Mouse (Mus musculus) liver, embryonic 18 days (tissue): ENCODE measurements around the gene Olfr1490. TPM values are rescaled to one million over a fixed set of nuclear protein-coding genes. Genes with fewer than 3 reads are reported as not detected.

Source experiments
- polyA plus RNA-seq: library from polyadenylated mRNA; depleted of rRNA; stranded (reverse); fragments of >200 nt; gene quantifications from 2 replicates; pipeline ENCODE4 v1.2.3, GENCODE M21; 2012; rRNA removed

The Olfr1490 gene
- not detected in 2 replicates for polyA plus RNA-seq

GRCm38 (mm10) chr19:13650791-13651190 lies at the start of gene Olfr1490:
Olfr1490 (plus strand) TSS chr19:13651091.

GRCm38 (mm10) chr19:13617075-13617474 lies 33.8 kb upstream of the Olfr1490 start, which contains the start of gene Olfr1487:
Olfr1487 (plus strand) TSS chr19:13617375.

GRCm38 (mm10) chr19:13631321-13631720 lies 19.6 kb upstream of the Olfr1490 start, which contains the start of gene Olfr1489:
Olfr1489 (plus strand) TSS chr19:13631621.

GRCm38 (mm10) chr19:13696968-13697367 lies 46.1 kb downstream of the Olfr1490 start, which contains the start of gene Olfr1491:
Olfr1491 (plus strand) TSS chr19:13697268.

Other genes starting within 250 kb of the Olfr1490 start
- gene Olfr1469, start 243.2 kb upstream of the Olfr1490 start, polyA plus RNA-seq: not detected in 2 replicates
- not detected in 2 replicates for gene Olfr1471, start 207.7 kb upstream of the Olfr1490 start, polyA plus RNA-seq
- not detected in 2 replicates for gene Olfr1472, start 195.0 kb upstream of the Olfr1490 start, polyA plus RNA-seq
- not detected in 2 replicates for gene Olfr1474, start 181.5 kb upstream of the Olfr1490 start, polyA plus RNA-seq
- not detected in 2 replicates for gene Olfr1475, start 170.9 kb upstream of the Olfr1490 start, polyA plus RNA-seq
- not detected in 2 replicates for gene Olfr1477, start 150.5 kb upstream of the Olfr1490 start, polyA plus RNA-seq
- not detected in 2 replicates for gene Olfr1480, start 123.2 kb upstream of the Olfr1490 start, polyA plus RNA-seq
- gene Olfr1484, start 67.6 kb upstream of the Olfr1490 start, polyA plus RNA-seq: not detected in 2 replicates
- not detected in 2 replicates for gene Olfr1487, start 33.7 kb upstream of the Olfr1490 start, polyA plus RNA-seq
- not detected in 2 replicates for gene Olfr1489, start 19.5 kb upstream of the Olfr1490 start, polyA plus RNA-seq
- gene Olfr1491, start 46.2 kb downstream of the Olfr1490 start, polyA plus RNA-seq: not detected in 2 replicates
- gene Olfr1493-ps1, start 72.2 kb downstream of the Olfr1490 start, polyA plus RNA-seq: not detected in 2 replicates
- gene Olfr1494, start 88.6 kb downstream of the Olfr1490 start, polyA plus RNA-seq: not detected in 2 replicates
- gene Olfr1495, start 113.5 kb downstream of the Olfr1490 start, polyA plus RNA-seq: not detected in 2 replicates
- gene Olfr1496, start 126.8 kb downstream of the Olfr1490 start, polyA plus RNA-seq: not detected in 2 replicates
- not detected in 2 replicates for gene Olfr1497, start 147.1 kb downstream of the Olfr1490 start, polyA plus RNA-seq
- not detected in 2 replicates for gene Olfr1499, start 168.4 kb downstream of the Olfr1490 start, polyA plus RNA-seq
- not detected in 2 replicates for gene Olfr1500, start 179.4 kb downstream of the Olfr1490 start, polyA plus RNA-seq
- gene Olfr1501, start 199.6 kb downstream of the Olfr1490 start, polyA plus RNA-seq: not detected in 2 replicates
- gene Olfr1502, start 210.7 kb downstream of the Olfr1490 start, polyA plus RNA-seq: not detected in 2 replicates
- not detected in 2 replicates for gene Olfr1504, start 246.8 kb downstream of the Olfr1490 start, polyA plus RNA-seq